Mouse (Mus musculus) embryonic facial prominence, embryonic 14.5 days (tissue): Measurements from ENCODE around the gene Nlrp4a. TPM values are rescaled to one million over a fixed set of nuclear protein-coding genes. Genes with fewer than 3 reads are reported as not detected.
"Not testable (repeated sequence)": the region's sequence is repeated elsewhere in the genome, so short reads cannot be mapped to it uniquely, and the experiment has no call there.

Experiments used
- ATAC-seq: fragments of 200-750 bp; cut with Nextera tagmentation; 2 replicates; pipeline ENCODE4 v1.8.0; 2017; ENCODE audit warnings: low read depth, moderate number of reproducible peaks, moderate TSS enrichment
- DNase-seq: peaks from one replicate; pipeline ENCODE4 v3.0.0-alpha.2; 2015; ENCODE audit warnings: low spot score
- H3K27ac ChIP-seq: fragments of 300-500 bp; sonication (generic); replicated peaks from 2 replicates; pipeline ENCODE4 v1.5.1; 2014; ENCODE audit warnings: low read depth, mild to moderate bottlenecking, low read length, moderate library complexity
- H3K27me3 ChIP-seq: fragments of 300-500 bp; sonication (generic); replicated peaks from 2 replicates; pipeline ENCODE4 v1.6.1; 2014; ENCODE audit warnings: low read length; ENCODE audit not compliant: control insufficient read depth, insufficient read depth
- H3K36me3 ChIP-seq: fragments of 300-500 bp; sonication (generic); 2 replicates; pipeline ENCODE4 v1.6.1; 2014; ENCODE audit warnings: low read length, mixed read lengths; ENCODE audit not compliant: control insufficient read depth, insufficient read depth
- H3K4me1 ChIP-seq: fragments of 300-500 bp; sonication (generic); 2 replicates; pipeline ENCODE4 v1.6.1; 2014; ENCODE audit warnings: antibody characterized with exemption, low read length; ENCODE audit not compliant: control insufficient read depth, insufficient read depth
- H3K4me2 ChIP-seq: fragments of 300-500 bp; sonication (generic); 2 replicates; pipeline ENCODE4 v1.6.1; 2014; ENCODE audit warnings: low read depth, mild to moderate bottlenecking, low read length, moderate library complexity, mixed read lengths
- H3K4me3 ChIP-seq: fragments of 300-500 bp; sonication (generic); 2 replicates; pipeline ENCODE4 v1.5.1; 2014; ENCODE audit warnings: low read depth, mild to moderate bottlenecking, low read length
- H3K9ac ChIP-seq: fragments of 300-500 bp; sonication (generic); 2 replicates; pipeline ENCODE4 v1.6.1; 2014; ENCODE audit warnings: low read depth, mild to moderate bottlenecking, low read length, moderate library complexity, mixed read lengths
- H3K9me3 ChIP-seq: fragments of 300-500 bp; sonication (generic); 2 replicates; pipeline ENCODE4 v1.6.1; 2016; ENCODE audit warnings: low read length; ENCODE audit not compliant: control insufficient read depth
- WGBS: fragments of 180-500 bp; shearing (Covaris S2); extraction: QIAGEN DNeasy Blood & Tissue Kit; methylation state at CpG from one replicate; pipeline ENCODE4 v1.1.7; 2014; 5-methylcytosine and 5-hydroxymethylcytosine counted together
- polyA plus RNA-seq: library from polyadenylated mRNA; unstranded; fragments of >200 nt; fragmentation: Nextera tagmentation; extraction: Ambion mirVana; gene quantifications from 2 replicates; pipeline ENCODE4 v1.2.1, GENCODE M21; 2014

The Nlrp4a gene
- not detected in 2 replicates for polyA plus RNA-seq

DNA sequence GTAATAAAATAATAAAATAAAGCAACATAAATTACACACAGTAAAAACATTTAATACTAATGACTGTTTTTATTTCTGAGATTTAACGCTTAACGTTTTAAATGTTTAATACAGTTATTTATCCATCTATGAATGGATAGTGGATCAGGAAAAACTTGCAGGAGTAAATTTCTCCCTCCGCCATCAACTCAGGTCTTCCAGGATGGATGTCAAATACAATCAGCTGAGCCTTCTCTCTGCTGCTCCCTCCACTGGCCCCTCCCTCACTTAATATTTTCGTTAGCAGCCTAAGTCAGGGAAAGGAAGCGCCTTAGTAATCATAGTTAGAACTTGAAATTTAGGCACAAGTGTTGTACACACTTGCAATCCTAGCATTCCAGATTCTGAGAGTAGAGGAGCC, at the start of gene Nlrp4a:
Gene Nlrp4a, plus strand, starts transcription at position 301 of the 400 bp plus-strand sequence.
- no peak for ATAC-seq
- 82% methylated on average over 5 of the region's 5 CpGs for WGBS
- DNase-seq, result no peak

DNA sequence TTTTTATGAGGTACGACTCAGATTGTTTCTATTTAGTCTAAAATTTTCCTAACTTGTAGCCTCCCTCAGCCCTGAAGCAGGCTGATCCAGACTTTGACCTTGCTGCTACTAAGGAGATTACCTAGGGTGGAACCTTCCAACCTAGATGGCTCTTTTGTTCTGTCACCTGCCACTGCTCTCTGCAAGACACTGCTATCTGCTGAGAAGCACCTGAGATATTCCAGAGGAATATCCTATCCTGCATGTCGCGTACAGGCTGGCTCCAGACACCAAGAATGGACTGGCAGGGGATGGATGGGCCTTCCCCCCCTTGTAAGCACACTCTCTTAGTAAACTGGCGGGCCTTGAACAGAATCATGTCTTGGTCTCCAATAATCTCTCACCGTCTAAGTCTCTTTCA, 48.2 kb upstream of the Nlrp4a start:
- H3K4me3 ChIP-seq, H3K27me3 ChIP-seq, H3K9ac ChIP-seq, H3K27ac ChIP-seq, H3K4me1 ChIP-seq, H3K36me3 ChIP-seq, DNase-seq, H3K4me2 ChIP-seq, ATAC-seq, H3K9me3 ChIP-seq: not testable (repeated sequence)
- WGBS, result 87% methylated on average over 5 of the region's 5 CpGs

More for the DNA sequence above, at the start of gene Nlrp4a:
- Histone ChIP-seq H3K27me3 (no peaks in the 10 kb centered on the region), H3K27ac (no peak within 1 kb of the TSS), H3K4me1 (no peaks in the 10 kb centered on the region), H3K4me2 (no peak within 1 kb of the TSS), H3K9ac (no peak within 1 kb of the TSS), H3K36me3 (no peaks in the 10 kb centered on the region), H3K4me3 (no peak within 1 kb of the TSS), H3K9me3 (no peaks in the 10 kb centered on the region)

DNA sequence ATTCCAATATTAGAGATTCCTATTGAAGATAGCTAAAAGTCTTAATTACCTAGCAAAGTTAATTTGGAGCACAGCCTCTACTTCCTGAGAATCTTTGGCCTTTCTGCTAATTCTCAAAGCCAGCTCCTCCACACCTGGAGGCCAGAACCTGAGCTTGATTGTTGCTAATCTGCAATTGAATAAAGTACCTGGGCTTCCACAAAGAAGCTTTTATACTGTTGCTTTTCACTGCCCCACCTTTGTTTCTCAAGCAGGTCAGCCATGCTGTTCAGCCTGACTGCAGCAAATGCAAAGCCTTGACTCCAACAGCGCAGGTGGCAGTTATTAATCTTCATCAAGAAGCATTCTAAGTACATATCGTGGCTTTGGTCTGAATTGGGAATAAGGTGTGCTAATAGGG, 43.8 kb upstream of the Nlrp4a start:
- H3K9me3 ChIP-seq, H3K36me3 ChIP-seq, H3K9ac ChIP-seq, H3K27ac ChIP-seq, DNase-seq, H3K4me2 ChIP-seq, ATAC-seq, H3K27me3 ChIP-seq, H3K4me3 ChIP-seq, H3K4me1 ChIP-seq: not testable (repeated sequence)
- 76% methylated on average over 2 of the region's 2 CpGs for WGBS

DNA sequence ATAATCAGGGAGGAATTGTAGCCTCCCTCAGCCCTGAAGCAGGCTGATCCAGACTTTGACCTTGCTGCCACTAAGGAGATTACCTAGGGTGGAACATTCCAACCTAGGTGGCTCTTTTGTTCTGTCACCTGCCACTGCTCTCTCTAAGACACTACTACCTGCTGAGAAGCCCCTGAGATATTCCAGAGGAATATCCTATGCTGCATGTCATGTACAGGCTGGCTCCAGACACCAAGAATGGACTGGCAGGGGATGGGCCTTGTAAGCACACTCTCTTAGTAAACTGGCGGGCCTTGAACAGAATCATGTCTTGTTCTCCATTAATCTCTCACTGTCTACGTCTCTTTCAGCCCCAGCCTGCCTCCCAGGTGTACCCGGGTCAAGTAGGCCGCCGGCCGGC, 43.1 kb upstream of the Nlrp4a start:
- not testable (repeated sequence) for H3K36me3 ChIP-seq
- WGBS, result 86% methylated on average over 6 of the region's 6 CpGs

DNA sequence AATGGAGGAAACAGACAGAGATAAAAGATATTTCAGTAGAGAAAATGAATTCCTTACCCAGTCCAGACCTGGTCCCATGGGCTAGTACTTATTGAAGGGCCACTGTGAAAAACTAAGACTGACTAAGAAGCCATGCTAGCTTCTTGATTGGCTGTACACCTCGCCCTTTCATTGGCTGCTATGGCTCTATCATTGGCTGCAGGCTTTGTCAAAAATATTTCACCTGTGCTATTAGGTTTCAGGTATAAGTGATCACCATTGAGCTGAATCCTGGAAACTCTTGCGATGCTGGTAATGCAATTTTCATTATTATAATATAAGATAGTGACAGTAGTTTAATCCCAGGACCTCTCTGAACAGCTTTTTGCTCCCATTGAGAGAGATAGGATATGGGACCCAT, 31.3 kb upstream of the Nlrp4a start, which contains the start of gene Nlrp9c:
Gene Nlrp9c, minus strand, starts transcription at position 101 of the 400 bp plus-strand sequence.
- not testable (repeated sequence) for H3K4me2 ChIP-seq, H3K4me1 ChIP-seq, H3K27ac ChIP-seq, H3K4me3 ChIP-seq, H3K9ac ChIP-seq, ATAC-seq, H3K27me3 ChIP-seq, H3K9me3 ChIP-seq, DNase-seq, H3K36me3 ChIP-seq
- 56% methylated on average over 2 of the region's 2 CpGs for WGBS

More for the DNA sequence above, 43.1 kb upstream of the Nlrp4a start:
- H3K4me3 ChIP-seq, H3K9me3 ChIP-seq, ATAC-seq, H3K27me3 ChIP-seq, H3K9ac ChIP-seq, H3K4me2 ChIP-seq, H3K27ac ChIP-seq, DNase-seq, H3K4me1 ChIP-seq: not testable (repeated sequence)

DNA sequence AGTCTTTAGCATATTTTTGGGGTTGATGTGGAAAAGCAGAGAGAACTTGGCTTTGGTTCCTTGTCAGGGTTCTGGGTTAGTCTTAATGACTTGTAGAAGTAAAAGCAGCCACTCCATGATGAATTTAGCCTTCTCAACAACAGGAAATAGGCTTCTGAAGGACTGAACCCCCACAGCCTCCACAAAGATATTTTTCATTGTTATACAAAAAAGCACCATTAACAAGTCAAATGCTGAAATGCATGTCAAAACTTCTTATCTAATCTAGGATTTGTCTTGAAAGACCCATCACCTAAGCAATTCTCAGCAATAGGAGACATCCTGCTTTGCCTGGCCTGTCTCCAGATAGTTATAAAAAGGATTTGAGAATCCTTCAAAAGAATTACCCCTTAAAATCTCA, 41.8 kb downstream of the Nlrp4a start:
- Histone ChIP-seq H3K4me2 (no peak overlapping the region), H3K9ac (no peak overlapping the region), H3K4me3 (no peak overlapping the region), H3K27me3 (no peaks in the 10 kb centered on the region), H3K27ac (no peak overlapping the region), H3K36me3 (no peaks in the 10 kb centered on the region), H3K9me3 (0 out of 2 replicates have a peak, but pooled peaks cover 9% of the 10 kb centered on the region), H3K4me1 (no peaks in the 10 kb centered on the region)
- ATAC-seq, result no peak
- DNase-seq, result no peak

DNA sequence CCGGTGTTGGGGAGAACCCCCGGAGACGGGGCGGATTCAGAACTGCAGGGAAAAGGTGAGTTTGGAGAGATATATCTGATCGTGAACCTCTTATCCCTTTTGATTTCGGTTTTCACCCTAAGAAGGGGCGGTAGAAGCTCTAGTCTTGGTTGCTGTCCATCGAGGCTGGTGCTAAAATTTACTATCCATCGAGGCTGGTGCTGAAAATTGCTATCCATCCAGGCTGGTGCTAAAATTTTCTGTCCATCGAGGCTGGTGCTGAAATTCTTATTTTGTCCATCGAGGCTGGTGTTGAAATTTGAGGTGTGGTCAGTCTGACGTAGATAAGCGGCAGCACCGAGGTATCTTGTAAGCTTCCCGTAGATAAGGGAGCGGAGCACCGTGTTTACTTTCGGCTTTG, 54.6 kb downstream of the Nlrp4a start:
- H3K4me1 ChIP-seq, DNase-seq, ATAC-seq, H3K9me3 ChIP-seq, H3K27ac ChIP-seq, H3K36me3 ChIP-seq, H3K9ac ChIP-seq, H3K27me3 ChIP-seq, H3K4me2 ChIP-seq, H3K4me3 ChIP-seq: not testable (repeated sequence)
- 77% methylated on average over 18 of the region's 18 CpGs for WGBS

Other genes with a start within 250 kb of the Nlrp4a start
- not detected in 2 replicates for gene Vmn1r184, start 174.8 kb upstream of the Nlrp4a start, polyA plus RNA-seq
- not detected in 2 replicates for gene Cyp2a4, start 127.9 kb upstream of the Nlrp4a start, polyA plus RNA-seq
- not detected in 2 replicates for gene Nlrp9c, start 31.4 kb upstream of the Nlrp4a start, polyA plus RNA-seq
- not detected in 2 replicates for gene Nlrp9a, start 99.9 kb downstream of the Nlrp4a start, polyA plus RNA-seq
- gene Vmn1r185, start 183.4 kb downstream of the Nlrp4a start, polyA plus RNA-seq, result 0.15 TPM in 1 of 2 replicates, not detected in the other